Mouse (Mus musculus) urinary bladder, adult 18-20 months (tissue): ENCODE data around the gene Slc4a1.

ENCODE experiments used
- DNase-seq, 2 experiments: peaks; one replicate each; pipeline ENCODE4 v3.0.0; 2022; ENCODE audit warnings: low spot score in 2 of 2, mixed read lengths in 2 of 2

Gene Slc4a1

DNA sequence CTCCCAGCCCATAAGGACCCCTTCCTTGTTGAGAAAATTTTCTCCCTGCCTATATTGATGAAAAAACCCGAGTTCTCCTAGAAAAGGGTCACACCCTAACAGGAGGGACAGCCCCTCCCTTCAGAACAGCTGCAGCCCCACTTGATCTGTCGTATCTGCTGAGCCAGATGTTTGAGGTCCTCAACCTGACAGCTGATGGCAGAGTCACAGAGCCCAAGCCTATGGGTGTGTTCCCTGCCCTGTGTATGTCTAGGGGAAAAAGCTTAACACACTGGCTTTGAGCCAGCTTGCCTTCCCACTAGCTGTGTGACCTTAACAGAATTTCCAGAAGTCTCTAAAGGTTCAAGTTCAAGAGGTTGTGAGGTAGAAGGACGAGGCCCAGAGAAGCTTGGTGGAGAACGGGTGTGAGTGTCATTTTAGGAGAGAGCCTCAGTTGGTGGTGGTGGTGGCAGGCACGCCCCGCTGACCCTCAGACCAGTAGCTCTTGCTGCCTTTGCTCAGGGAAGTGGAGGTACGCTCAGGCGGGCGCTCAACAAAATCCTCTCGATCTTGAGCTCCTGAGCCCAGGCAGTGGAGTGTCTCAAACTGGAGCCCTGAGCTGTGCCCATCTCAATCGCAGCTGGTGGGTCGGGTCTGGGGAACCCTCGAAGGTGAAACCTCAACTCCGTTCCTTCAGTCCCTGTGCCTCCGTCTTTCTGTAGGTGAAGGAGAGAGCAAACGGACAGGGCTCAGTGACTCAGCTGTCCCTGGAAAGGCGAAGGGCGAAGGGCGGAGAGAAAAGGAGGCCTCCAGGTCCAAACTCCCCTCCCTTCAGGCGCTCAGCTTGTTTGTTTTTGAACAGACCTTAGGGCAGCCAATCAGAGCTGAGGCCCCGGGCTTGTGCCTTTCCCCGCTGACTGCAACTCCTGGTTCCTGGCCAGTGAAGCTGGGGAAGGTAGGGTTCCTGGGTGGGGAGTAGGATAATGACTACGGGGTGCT is 9.5 kb upstream of the Slc4a1 start:
- DNase-seq: peak; percentile 49 to 66

- DNase-seq: no peak
Observed at GRCm38 (mm10) chr11:102374108-102374725, 8.2 kb upstream of the Slc4a1 start.

DNA sequence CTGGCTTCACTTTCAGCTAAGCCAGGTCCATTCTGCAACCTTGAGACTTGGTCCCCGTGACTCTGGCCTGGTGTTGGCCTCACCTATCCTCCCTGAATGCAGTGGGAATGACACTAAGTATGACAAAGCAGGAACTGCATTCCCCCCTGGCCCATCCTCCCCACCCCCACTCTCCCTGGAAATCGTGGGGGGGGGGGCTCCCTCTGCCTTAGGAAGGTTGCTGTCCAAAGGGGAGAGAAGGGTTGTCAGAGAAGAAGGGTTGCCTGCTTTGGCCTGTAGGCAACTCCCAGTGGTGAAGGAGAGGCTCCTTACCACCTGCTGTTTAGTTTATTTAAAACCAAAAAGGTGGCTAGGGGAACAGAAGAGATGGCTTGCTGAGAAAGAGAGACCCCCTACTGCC is 7.6 kb upstream of the Slc4a1 start:
- no peak for DNase-seq

- no peak for DNase-seq
Observed at GRCm38 (mm10) chr11:102372936-102373335, 6.9 kb upstream of the Slc4a1 start.

DNA sequence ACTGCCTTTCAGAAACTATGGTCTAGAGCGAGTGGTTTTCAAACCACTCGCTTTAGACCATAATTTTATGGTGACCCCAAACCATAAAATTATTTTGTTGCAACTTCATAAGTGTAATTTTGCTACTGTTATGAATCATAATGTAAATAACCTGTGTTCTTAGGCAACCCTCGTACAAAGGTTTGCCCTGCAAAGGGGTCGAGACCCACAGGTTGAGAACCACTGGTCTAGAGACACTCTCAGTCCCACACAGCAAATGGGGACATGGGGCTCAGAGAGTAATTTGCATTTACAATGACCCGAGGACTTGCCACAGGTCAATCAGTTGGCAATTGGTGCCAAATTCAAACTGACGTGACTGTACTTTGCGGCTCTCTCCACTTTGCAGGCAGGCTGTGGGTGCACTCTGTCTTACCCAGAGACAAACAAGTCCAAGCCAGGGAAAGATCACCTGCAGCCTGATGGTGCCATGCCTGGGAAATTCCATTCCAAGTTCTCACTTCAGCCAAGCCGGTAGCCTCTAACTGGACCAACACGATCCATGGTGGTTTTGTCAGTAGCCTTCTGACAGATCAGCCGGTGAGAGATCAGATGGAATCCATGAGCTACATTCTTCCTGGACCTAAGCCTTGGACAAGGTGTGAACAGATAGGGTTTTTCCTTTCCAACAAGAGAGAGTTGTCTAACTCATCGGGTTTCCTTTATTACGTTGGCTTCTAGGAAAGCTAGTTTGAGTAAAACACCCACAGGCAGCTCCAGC is 6.1 kb upstream of the Slc4a1 start:
- DNase-seq: no peak

- DNase-seq: no peak
Observed at GRCm38 (mm10) chr11:102370285-102370684, 4.3 kb upstream of the Slc4a1 start.

DNA sequence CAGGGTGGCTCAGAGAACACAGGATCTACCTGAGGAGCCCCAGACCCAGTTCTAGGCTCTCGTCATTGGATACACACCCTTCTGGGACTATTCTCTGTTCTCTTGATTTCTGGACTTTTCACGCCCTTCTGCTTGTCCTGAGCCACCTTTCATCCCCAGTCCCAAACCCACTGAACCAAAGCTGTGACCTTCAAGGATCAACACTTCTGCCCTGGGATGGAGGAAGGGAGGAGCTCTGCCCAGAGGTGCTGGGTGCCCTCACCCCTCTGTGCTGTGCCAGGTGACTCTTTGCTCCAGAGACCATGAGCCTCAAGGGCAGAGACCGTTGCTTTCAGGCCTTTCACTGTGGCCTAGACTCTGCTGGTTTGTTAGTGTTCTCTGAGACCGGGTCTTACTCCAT is 3.3 kb upstream of the Slc4a1 start:
- DNase-seq: no peak

GRCm38 (mm10) chr11:102368347-102368746 is 2.3 kb upstream of the Slc4a1 start:
- DNase-seq: no peak

- DNase-seq: no peak
Observed at GRCm38 (mm10) chr11:102367504-102368280, 1.7 kb upstream of the Slc4a1 start.

GRCm38 (mm10) chr11:102365699-102366098 is 304 bp downstream of the Slc4a1 start:
- no peak for DNase-seq

GRCm38 (mm10) chr11:102364570-102365371 is 1.2 kb downstream of the Slc4a1 start:
- no peak for DNase-seq

DNA sequence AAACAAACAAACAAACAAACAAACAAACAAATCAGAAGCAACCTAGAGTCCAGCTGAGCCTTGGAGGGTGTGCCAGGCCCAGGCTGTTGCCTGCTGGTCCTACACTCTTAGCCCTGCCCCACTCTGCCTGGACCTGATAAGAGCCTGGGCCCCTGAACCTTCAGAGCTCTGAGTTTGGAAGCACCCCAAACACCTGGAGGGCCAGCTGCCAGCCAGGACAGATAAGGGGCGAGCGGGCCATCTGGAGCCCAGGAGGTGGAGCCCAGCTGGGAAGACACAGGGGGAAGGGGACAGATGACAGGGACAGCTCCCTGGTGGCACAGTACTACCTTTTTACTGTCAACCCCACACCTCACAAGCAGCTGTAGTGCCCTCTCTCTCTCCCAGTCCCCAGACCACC is 2.4 kb downstream of the Slc4a1 start:
- no peak for DNase-seq

- DNase-seq: no peak
Observed at GRCm38 (mm10) chr11:102361776-102362495, 4.1 kb downstream of the Slc4a1 start.

DNA sequence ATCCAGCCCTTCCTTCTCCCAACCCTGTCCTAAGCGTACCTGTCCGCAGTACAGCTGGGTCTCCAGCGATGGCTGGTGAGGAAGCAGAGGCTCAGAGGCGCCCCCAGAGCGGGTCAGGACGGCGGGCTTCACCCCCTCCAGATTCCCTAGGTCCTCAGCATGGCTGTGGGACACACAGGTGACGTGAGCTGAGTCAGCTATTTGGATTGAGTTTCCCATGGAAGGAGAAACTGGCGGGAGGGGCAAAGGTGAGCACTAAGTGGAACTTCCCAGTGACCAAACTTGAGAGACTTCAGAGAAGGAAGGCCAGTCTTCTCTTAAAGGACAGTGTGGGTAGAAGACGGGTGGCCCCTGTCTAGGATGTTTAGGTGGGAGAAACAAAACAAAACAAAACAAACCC is 7.6 kb downstream of the Slc4a1 start:
- no peak for DNase-seq

GRCm38 (mm10) chr11:102356636-102357350 is 9.2 kb downstream of the Slc4a1 start:
- DNase-seq: no peak

GRCm38 (mm10) chr11:102356190-102356589 is 9.8 kb downstream of the Slc4a1 start:
- no peak for DNase-seq

GRCm38 (mm10) chr11:102355501-102355900 is 10.5 kb downstream of the Slc4a1 start:
- no peak for DNase-seq

DNA sequence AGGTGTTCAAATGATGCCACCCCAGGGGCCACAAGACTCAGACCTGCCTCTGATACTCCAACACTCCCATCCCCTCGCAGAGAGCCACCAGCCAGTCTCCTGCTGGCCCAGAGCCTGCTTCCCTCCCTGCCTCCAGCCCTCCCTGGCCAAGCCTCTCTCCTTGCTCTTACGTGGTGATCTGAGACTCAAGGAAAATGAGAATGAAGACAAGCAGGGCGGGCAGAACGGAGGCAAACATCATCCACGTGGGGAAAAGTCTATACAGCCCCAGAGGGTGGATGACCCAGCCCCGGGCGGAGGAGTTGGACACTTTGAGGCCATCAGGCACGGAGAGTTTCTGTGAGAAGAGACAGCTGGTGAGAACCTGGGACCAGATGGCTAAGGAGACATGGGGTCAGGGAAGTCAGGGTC is 13.0 kb downstream of the Slc4a1 start:
- no peak for DNase-seq

GRCm38 (mm10) chr11:102352378-102352777 is 13.6 kb downstream of the Slc4a1 start:
- DNase-seq: no peak
